Mouse (Mus musculus) frontal cortex, postnatal 36 days (tissue): ENCODE results near the gene Asap3.

Experiments used
- DNase-seq, 2 experiments: peaks; one replicate each; pipeline ENCODE4 v3.0.0; 2022; ENCODE audit warnings: low spot score in 2 of 2

Asap3 gene

GRCm38 (mm10) chr4:136181367-136181766 is 24.8 kb upstream of the Asap3 start:
- DNase-seq: no peak

- peak in 1 of 2 experiments; percentile 26 for DNase-seq
Observed at GRCm38 (mm10) chr4:136185375-136185774, 20.8 kb upstream of the Asap3 start.

DNA sequence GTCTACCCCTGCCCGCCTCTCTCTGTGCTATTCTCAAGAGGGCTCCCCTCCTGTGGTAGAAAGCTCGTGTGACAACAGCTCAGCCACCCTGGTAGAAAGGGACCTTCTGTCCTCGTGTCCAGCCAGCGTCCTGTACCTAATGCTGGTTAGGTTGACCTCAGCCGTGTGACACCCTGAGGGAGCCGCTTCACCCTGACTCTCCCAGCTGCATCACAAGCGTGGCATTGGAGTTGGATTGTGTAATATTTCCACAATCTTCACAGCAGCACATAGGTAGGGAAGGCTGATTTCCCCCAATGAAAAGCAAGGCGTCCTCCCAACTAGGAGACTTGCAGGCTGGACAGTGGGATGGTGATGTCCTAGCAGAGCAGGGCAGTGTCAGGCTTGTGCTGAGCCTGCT is 19.9 kb upstream of the Asap3 start:
- DNase-seq: no peak

DNA sequence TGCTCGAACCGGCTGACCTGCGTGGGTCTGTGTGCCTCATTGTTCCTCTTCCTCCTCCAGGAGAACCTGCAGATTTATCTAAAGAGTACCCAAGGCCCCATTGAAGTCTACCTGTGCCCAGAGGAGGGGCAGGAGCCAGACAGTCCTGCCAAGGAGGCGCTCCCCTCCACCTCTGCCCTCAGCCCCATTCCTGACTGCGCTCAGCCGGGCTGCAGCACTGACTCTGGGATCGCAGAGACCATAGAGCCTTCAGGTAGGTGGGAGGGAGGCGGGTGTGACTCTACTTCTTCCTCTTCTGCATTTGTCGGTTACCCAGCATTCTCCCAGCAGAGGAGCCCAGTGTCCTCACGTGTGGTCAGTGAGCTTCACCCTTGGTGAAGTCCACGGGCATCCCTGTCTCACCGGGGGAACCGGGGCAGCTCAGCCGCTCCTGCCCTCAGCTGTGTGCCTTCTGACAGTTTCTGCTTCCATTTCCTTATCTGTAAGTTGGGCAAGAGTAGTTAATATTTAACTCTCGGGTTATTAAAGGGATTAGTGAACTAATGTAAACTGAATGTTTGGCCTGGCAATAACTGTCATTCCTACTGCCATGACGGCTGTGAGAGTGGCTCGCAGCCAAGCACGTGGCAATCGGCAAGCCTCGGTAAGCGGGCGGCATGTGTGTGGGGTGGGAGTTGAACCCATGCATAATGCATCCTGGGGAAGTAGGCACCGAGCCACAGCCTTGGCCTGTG is 19.3 kb upstream of the Asap3 start:
- DNase-seq: no peak

DNA sequence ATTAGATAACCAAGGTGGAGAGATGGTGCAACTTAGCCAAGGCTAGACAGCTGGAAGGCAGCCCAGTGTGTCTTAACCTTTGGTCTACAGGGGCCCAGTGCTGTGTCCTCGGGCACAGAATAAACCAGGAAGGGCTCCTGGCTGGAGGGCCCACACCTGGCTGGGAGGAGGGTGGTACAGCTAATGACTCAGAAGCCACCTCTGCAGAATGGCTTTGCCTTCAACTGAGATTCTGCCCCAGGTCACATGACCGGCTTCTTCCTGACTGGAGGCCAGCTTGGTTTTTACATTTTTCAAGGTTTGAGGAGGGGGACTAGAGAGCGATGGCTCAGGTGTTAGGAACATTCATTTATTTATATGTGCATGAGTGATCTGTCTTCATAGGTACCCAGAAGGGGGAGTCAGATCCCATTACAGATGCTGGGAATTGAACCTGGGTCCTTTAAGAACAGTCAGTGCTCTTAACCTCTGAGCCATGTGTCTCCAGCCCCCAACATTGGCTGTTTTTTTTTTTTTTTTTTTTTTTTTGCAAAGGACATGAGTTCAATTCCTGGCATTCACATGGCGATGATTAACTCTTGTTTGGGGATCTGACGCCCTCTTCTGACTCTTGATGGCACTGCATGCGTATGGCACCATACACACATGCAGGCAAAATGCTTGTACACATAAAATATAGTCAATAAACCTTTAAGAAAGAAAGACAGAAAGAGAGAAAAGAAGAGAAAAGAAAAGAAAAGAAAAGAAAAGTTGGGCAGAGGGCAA is 17.0 kb upstream of the Asap3 start:
- no peak for DNase-seq

GRCm38 (mm10) chr4:136189912-136190311 is 16.3 kb upstream of the Asap3 start:
- no peak for DNase-seq

- no peak for DNase-seq
Observed at GRCm38 (mm10) chr4:136193571-136193970, 12.6 kb upstream of the Asap3 start.

DNA sequence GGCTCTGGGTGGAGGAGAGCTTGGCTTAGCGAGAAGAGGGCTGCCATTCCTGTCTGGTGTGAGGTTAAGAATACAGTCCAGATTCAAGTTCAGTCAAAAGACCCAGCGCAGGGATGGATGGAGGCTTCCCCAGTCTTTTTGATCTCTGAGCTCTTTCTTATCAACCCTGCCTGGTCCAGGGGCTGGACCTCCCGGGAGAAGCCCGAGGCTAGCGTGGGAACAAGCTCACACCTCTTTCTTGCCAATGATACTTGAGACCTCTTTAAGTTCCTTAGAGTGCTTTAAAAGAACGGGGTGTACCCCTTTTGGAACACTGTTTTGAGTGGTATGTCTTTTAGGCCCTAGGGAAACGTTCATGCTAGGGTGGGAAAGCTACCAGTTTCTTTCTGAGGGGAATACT is 11.1 kb upstream of the Asap3 start:
- DNase-seq: no peak

GRCm38 (mm10) chr4:136195629-136196028 is 10.5 kb upstream of the Asap3 start:
- DNase-seq: no peak

GRCm38 (mm10) chr4:136196201-136196600 is 10.0 kb upstream of the Asap3 start:
- no peak for DNase-seq

DNA sequence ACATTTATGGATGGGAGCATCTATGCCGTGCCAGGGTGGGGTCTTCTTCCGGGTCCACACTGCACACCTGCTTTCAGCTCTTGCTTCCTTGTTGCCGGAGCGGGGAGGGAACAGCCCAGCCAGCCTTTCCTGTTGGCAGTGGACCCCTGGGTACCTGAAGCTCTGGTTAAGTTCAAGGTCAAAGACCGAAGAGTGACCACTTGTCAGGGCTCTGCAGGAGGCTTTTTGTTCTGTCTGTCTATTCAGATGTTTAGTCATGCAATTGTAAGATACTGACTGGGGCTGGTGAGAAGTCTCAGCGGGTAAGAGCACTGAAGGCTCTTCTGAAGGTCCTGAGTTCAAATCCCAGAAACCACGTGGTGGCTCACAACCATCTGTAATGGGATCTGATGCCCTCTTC is 7.3 kb upstream of the Asap3 start:
- DNase-seq: no peak

GRCm38 (mm10) chr4:136199562-136200292 is 6.4 kb upstream of the Asap3 start:
- DNase-seq: peak in 1 of 2 experiments; percentile 34

DNA sequence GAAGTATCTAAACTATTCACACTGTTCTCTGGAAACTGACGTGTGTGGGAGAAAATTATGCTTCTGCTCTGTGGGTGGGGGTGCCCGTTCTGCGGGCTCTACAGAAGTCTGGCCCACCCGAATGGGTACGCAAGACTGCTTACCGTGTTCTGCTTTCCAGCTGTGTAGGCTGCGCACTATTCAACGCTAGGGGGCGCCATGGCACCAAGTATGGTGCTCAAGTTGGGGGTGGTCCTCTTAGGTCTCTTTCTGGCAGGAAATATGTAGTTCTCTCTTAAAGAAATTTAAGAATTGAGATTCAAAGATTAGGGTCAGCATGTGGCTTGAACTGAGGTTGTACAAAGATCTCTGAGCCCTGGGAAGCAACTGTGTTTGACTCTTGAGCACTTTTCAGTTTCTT is 3.7 kb upstream of the Asap3 start:
- DNase-seq: peak; percentile 53 to 57

DNA sequence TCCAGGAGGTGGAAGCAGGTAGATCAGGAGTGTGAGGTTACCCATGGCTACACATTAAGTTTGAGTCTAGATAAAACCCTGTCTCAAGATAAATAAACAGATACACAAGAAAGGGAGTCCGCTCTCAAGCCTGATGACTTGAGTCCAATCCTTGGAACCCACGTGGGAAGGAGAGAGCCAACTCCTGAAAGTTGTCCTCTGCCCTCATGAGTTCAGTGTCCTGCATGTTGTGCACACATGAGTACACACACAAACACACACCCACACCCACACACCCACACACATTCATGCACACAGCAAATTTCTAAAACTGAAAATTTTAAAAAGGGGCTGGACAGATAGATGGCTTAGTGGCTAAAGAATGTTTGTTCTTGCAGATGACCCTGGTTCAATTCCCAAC is 1.4 kb upstream of the Asap3 start:
- no peak for DNase-seq

- DNase-seq: no peak
Observed at GRCm38 (mm10) chr4:136206943-136207342, 778 bp downstream of the Asap3 start.

DNA sequence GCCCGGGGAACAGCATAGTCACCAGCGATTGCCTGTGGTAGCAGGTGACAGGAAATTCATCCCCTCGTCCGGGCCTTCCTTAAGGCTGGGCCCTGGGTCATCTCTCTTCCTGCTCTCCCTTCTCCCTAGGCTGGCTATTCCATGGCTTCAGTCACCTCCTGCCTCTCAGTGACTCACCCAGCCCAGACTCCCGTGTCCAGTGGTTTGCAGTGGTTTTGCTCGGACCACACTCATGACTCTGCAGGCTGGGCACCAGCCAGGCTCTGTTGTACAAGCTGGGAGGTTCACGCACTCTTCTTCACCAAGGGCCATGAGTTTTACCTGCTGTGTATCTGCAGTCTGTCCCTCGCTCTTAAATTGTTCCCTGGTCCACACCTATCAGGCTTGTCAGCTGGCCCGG is 4.8 kb downstream of the Asap3 start:
- DNase-seq: no peak

GRCm38 (mm10) chr4:136213629-136214028 is 7.5 kb downstream of the Asap3 start:
- DNase-seq: no peak

- DNase-seq: no peak
Observed at GRCm38 (mm10) chr4:136214828-136215227, 8.7 kb downstream of the Asap3 start.

- no peak for DNase-seq
Observed at GRCm38 (mm10) chr4:136215576-136215975, 9.4 kb downstream of the Asap3 start.

DNA sequence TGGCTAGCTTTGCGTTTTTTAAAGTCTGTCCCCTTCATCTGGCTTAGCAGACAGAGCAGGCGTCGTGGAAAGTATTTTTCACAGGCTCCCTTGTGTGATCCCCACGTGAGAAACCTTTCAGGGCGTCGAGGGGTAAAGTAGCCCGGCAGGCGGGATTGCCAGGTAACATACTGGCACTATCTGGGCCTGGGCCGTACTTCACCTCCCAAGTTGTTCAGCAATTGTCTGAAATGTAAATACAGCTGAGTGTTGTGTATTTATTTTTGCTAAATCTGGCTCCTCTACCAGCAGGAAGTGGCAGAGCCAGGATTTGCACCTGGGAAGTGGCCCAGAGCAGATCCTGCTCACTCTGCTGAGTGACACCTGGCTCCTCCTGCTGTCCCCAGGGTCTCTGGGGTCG is 10.9 kb downstream of the Asap3 start:
- DNase-seq: no peak

GRCm38 (mm10) chr4:136218595-136219214 is 12.5 kb downstream of the Asap3 start:
- DNase-seq: no peak

- DNase-seq: no peak
Observed at GRCm38 (mm10) chr4:136220133-136220775, 14.1 kb downstream of the Asap3 start.
